Mouse (Mus musculus) heart, postnatal 0 days (tissue): ENCODE results near the gene Nf2. TPM values are rescaled to one million over a fixed set of nuclear protein-coding genes. Genes with fewer than 3 reads are reported as not detected.
"Not testable (repeated sequence)": the region's sequence is repeated elsewhere in the genome, so short reads cannot be mapped to it uniquely, and the experiment has no call there.

Experiments
- ATAC-seq: fragments of 200-750 bp; cut with Nextera tagmentation; 2 replicates; pipeline ENCODE4 v1.8.0; 2017; ENCODE audit warnings: low read depth, moderate number of reproducible peaks, moderate library complexity; ENCODE audit not compliant: insufficient read depth
- DNase-seq: peaks from one replicate; pipeline ENCODE4 v3.0.0-alpha.2; 2016; ENCODE audit warnings: low spot score
- H3K27ac ChIP-seq: fragments of 300-500 bp; sonication (generic); 2 replicates; pipeline ENCODE4 v1.5.1; 2014; ENCODE audit warnings: low read depth, mild to moderate bottlenecking
- H3K27me3 ChIP-seq: fragments of 300-500 bp; sonication (generic); 2 replicates; pipeline ENCODE4 v1.6.1; 2014; ENCODE audit warnings: low read length, mixed read lengths; ENCODE audit not compliant: control insufficient read depth, insufficient read depth
- H3K36me3 ChIP-seq: fragments of 300-500 bp; sonication (generic); replicated peaks from 2 replicates; pipeline ENCODE4 v1.6.1; 2014; ENCODE audit warnings: low read length, mixed read lengths; ENCODE audit not compliant: control insufficient read depth, insufficient read depth
- H3K4me1 ChIP-seq: fragments of 300-500 bp; sonication (generic); 2 replicates; pipeline ENCODE4 v1.6.1; 2014; ENCODE audit warnings: antibody characterized with exemption; ENCODE audit not compliant: control insufficient read depth, insufficient read depth
- H3K4me2 ChIP-seq: fragments of 300-500 bp; sonication (generic); 2 replicates; pipeline ENCODE4 v1.6.1; 2014; ENCODE audit warnings: low read depth, mild to moderate bottlenecking, low read length, moderate library complexity
- H3K4me3 ChIP-seq: fragments of 300-500 bp; sonication (generic); 2 replicates; pipeline ENCODE4 v1.5.1; 2014; ENCODE audit warnings: low read depth, low read length
- H3K9ac ChIP-seq: fragments of 300-500 bp; sonication (generic); replicated peaks from 2 replicates; pipeline ENCODE4 v1.6.1; 2014; ENCODE audit warnings: low read depth, low read length, mixed read lengths
- H3K9me3 ChIP-seq: fragments of 300-500 bp; sonication (generic); replicated peaks from 2 replicates; pipeline ENCODE4 v1.6.1; 2016; ENCODE audit warnings: low read length; ENCODE audit not compliant: control insufficient read depth
- CTCF ChIP-seq: IDR thresholded peaks from 2 replicates; pipeline ENCODE4 v1.5.1; 2016; ENCODE audit warnings: antibody characterized with exemption, control low read depth, low read depth
- EP300 ChIP-seq: IDR thresholded peaks from 2 replicates; pipeline ENCODE4 v1.6.1; 2016; ENCODE audit warnings: antibody characterized with exemption, low read depth
- WGBS: fragments of 180-500 bp; shearing (Covaris S2); extraction: QIAGEN DNeasy Blood & Tissue Kit; methylation state at CpG from one replicate; pipeline ENCODE4 v1.1.7; 2014; 5-methylcytosine and 5-hydroxymethylcytosine counted together
- polyA plus RNA-seq: library from polyadenylated mRNA; unstranded; fragments of >200 nt; fragmentation: Nextera tagmentation; extraction: Ambion mirVana; gene quantifications from 2 replicates; pipeline ENCODE4 v1.2.1, GENCODE M21; 2015
- total RNA-seq: library from RNA; depleted of rRNA; stranded (reverse); fragments of >200 nt; gene quantifications from 2 replicates; pipeline ENCODE4 v1.2.3, GENCODE M21; 2014; ENCODE audit warnings: low replicate concordance

Nf2 gene
- total and polyA plus RNA-seq, 2 experiments from 2014 or later: 36.7 to 56.3 TPM

GRCm38 (mm10) chr11:4826152-4826778 is 23.1 kb downstream of the Nf2 start:
- Histone ChIP-seq H3K27me3 (no peaks in the 10 kb centered on the region), H3K27ac (no peak overlapping the region), H3K9me3 (no peaks in the 10 kb centered on the region), H3K4me2 (no peak overlapping the region), H3K9ac (no peak overlapping the region), H3K36me3 (peaks cover 6% of the 10 kb centered on the region; the same call in 1 of the 2 replicates), H3K4me3 (no peak overlapping the region), H3K4me1 (no peaks in the 10 kb centered on the region)
- no peak for TF ChIP-seq CTCF
- TF ChIP-seq EP300: no peak
- DNase-seq (no peak), ATAC-seq (no peak)
- 88% methylated on average over 3 of the region's 3 CpGs for WGBS

GRCm38 (mm10) chr11:4823655-4824312 is 25.6 kb downstream of the Nf2 start:
- WGBS: 67% methylated on average over 6 of the region's 6 CpGs
- no peak overlapping the region for H3K9ac ChIP-seq
- no peaks in the 10 kb centered on the region for H3K27me3 ChIP-seq
- TF ChIP-seq EP300: no peak
- no peak for TF ChIP-seq CTCF
- H3K4me3 ChIP-seq: no peak overlapping the region
- no peaks in the 10 kb centered on the region for H3K4me1 ChIP-seq
- no peaks in the 10 kb centered on the region for H3K9me3 ChIP-seq
- H3K27ac ChIP-seq: no peak overlapping the region
- no peak overlapping the region for H3K4me2 ChIP-seq
- ATAC-seq (no peak), DNase-seq (no peak)
- H3K36me3 ChIP-seq: 0 out of 2 replicates have a peak, but pooled peaks cover 3% of the 10 kb centered on the region

GRCm38 (mm10) chr11:4822446-4822842 is 26.9 kb downstream of the Nf2 start:
- WGBS: 94% methylated on average over 4 of the region's 4 CpGs
- H3K4me1 ChIP-seq, H3K9ac ChIP-seq, H3K4me2 ChIP-seq, H3K27ac ChIP-seq, H3K4me3 ChIP-seq, H3K36me3 ChIP-seq, DNase-seq, H3K27me3 ChIP-seq, ATAC-seq, H3K9me3 ChIP-seq: not testable (repeated sequence)

GRCm38 (mm10) chr11:4821492-4822445 is 27.6 kb downstream of the Nf2 start:
- DNase-seq: peak; percentile 49
- Histone ChIP-seq H3K27ac (no peak overlapping the region), H3K9ac (no peak overlapping the region), H3K4me1 (no peaks in the 10 kb centered on the region), H3K27me3 (no peaks in the 10 kb centered on the region), H3K36me3 (0 out of 2 replicates have a peak, but pooled peaks cover 6% of the 10 kb centered on the region), H3K4me3 (no peak overlapping the region), H3K9me3 (no peaks in the 10 kb centered on the region), H3K4me2 (no peak overlapping the region)
- WGBS: 50% methylated on average over 7 of the region's 7 CpGs
- ATAC-seq: no peak
- TF ChIP-seq CTCF: peak; percentile 59
- TF ChIP-seq EP300: no peak

GRCm38 (mm10) chr11:4814507-4815450 is 34.6 kb downstream of the Nf2 start:
- H3K9me3 ChIP-seq: no peaks in the 10 kb centered on the region
- DNase-seq (no peak), ATAC-seq (no peak)
- H3K4me2 ChIP-seq: no peak overlapping the region
- TF ChIP-seq CTCF: no peak
- TF ChIP-seq EP300: no peak
- no peak overlapping the region for H3K27ac ChIP-seq
- no peaks in the 10 kb centered on the region for H3K27me3 ChIP-seq
- no peak overlapping the region for H3K4me3 ChIP-seq
- H3K36me3 ChIP-seq: peaks cover 15% of the 10 kb centered on the region; the same call in 1 of the 2 replicates
- H3K4me1 ChIP-seq: no peaks in the 10 kb centered on the region
- WGBS: 86% methylated on average over 7 of the region's 7 CpGs
- no peak overlapping the region for H3K9ac ChIP-seq
